5 mouse cellular contexts compared by ENCODE assay signal in the genomic region with DNA sequence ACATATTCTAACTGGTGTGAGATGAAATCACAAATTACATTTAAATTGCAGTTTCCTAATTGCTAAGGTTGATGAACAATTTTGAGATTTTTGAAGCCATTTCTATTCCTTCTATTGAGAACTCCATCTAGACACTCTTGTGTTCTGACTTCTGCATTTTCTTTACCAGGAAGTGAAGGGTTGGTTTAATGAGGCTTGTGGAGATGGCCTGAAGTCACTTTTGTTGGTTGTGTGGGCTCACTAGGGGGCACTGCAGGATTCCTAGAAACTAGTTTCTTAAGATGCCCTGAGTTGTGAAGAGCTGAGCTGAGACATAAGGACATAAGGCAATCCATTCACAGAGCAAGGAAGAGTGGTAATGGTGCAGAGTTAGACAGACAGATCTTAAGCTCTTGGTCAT.
ATAC-seq lines count a peak whose summit lies in the region.

No protein-coding gene starts in this region.

- peak; percentile 94 for ATAC-seq in common myeloid progenitor, adult 5-6 weeks (replicated peaks; ENCODE audit: low read depth, poor library complexity, severe bottlenecking)
- peak; percentile 75 for ATAC-seq in granulocyte monocyte progenitor cell, adult 5-6 weeks (replicated peaks; ENCODE audit: poor library complexity, severe bottlenecking)
- ATAC-seq in hematopoietic stem cell, adult 5-6 weeks (replicated peaks in 1 of 2; ENCODE audit: insufficient read depth in 1 of 2, low FRiP score in 2 of 2, low TSS enrichment in 1 of 2, low read depth in 1 of 2, poor library complexity in 2 of 2, severe bottlenecking in 2 of 2): peak; percentile 90 to 94
- peak; percentile 68 for ATAC-seq in megakaryocyte, adult 5-6 weeks (ENCODE audit: poor library complexity, severe bottlenecking)
- ATAC-seq in megakaryocyte progenitor cell, adult 5-6 weeks (replicated peaks; ENCODE audit: poor library complexity): peak; percentile 87

Comparison
In these comparisons a context has a peak if more than half of its experiments do, and no peak if none do; other contexts are left out.
1. Peak in every context shown above with its lines: ATAC-seq.